Mouse (Mus musculus) gastrocnemius, postnatal 10 days (tissue): Measurements from ENCODE around the gene Agap2. TPM values are rescaled to one million over a fixed set of nuclear protein-coding genes. Genes with fewer than 3 reads are reported as not detected.
A peak's percentile ranks its signal among the peaks of the same experiment; 100 is the strongest.
"Not testable (repeated sequence)": the region's sequence is repeated elsewhere in the genome, so short reads cannot be mapped to it uniquely, and the experiment has no call there.

Experiments used
- DNase-seq: peaks from one replicate; pipeline ENCODE4 v3.0.0; 2021; ENCODE audit warnings: mixed read lengths
- total RNA-seq, 2 experiments: library from RNA; stranded (reverse); gene quantifications; 2 replicates each; pipeline ENCODE4 v1.2.3; 2021

The Agap2 gene
- total RNA-seq, 2 experiments from 2014 or later, result 2.7 to 3.4 TPM

DNA sequence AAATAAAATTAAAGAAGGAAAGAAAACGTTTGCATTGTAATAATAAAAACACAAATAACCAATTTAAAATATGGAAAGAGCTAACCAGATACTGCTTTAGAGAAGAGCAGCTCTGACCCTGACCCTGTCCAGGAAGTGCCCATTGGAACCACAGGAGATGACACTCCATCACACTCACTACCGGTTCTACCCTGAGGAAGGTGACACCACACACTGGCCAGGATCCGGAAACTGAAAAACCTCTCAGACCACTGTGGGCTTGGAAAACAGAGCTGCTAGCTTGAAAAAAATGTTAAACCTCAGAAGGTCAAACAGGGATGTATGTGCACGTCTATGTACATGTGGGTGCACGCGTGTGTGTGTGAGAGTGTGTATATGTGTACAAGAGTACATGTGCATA is 26.1 kb downstream of the Agap2 start:
- no peak for DNase-seq

DNA sequence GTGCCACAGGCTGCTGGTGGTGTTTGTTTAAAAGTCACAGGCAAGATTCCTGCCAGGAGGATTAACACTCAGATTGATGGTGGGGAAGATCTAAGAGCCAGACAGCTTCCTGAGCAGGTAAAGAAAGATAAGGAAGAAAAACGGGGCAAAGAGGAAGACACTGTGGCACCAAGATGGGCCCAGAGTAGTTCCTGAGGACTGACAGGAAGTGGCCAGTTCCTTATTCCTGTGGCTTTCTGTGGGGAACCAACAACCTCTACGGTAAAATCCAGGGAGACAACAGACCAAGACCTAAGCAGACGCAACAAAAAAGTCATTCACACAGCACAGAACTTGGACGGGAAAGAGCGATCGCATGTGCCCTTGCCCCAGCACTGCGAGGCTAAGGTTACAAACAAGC is 28.5 kb downstream of the Agap2 start:
- DNase-seq, result no peak

DNA sequence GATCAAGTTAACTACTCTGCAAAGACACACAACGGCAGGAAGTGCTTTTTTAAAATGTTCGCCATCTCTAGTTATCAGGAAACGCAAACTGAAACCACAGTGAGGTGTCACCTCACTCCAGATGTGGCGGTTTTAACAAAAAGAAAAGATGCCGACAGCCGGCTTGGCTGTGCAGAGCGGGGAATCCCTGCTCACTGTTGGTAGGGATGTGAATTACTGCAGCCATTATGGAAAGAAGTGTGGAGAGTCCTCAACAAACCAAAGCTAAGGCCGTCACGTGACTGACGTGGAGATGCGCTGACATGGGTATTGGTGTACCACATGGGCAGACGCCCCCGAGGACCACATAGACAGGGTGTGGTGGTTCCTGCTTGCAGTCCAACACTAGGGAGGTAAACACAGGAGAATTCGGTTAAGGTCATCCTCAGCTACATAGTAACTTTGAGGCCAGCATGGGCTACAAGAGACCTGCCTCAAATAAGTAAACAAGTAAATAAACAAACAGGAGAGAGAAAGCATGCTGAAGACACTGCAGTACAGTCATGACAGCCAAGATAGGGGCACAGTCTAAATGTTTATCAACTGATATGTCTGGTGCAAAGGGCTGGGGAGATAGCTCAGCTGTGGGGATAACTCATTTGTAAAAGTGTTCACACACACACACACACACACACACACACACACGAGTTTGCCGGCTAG is 32.6 kb downstream of the Agap2 start:
- no peak for DNase-seq

DNA sequence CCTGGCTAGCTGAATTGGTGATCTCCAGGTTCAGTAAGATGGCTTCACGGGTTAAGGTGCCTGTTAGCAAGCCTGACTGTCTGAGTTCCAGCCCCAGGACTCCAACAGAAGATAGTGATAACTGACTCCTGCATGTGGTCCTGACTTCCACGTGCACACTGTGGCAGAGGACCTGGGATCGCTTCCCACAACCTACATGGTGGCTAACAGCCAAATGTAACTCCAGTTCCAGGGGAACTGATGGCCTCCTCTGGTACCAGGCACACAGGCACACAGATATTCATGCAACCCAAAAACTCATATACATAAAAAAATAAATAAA is 33.1 kb downstream of the Agap2 start:
- no peak for DNase-seq

DNA sequence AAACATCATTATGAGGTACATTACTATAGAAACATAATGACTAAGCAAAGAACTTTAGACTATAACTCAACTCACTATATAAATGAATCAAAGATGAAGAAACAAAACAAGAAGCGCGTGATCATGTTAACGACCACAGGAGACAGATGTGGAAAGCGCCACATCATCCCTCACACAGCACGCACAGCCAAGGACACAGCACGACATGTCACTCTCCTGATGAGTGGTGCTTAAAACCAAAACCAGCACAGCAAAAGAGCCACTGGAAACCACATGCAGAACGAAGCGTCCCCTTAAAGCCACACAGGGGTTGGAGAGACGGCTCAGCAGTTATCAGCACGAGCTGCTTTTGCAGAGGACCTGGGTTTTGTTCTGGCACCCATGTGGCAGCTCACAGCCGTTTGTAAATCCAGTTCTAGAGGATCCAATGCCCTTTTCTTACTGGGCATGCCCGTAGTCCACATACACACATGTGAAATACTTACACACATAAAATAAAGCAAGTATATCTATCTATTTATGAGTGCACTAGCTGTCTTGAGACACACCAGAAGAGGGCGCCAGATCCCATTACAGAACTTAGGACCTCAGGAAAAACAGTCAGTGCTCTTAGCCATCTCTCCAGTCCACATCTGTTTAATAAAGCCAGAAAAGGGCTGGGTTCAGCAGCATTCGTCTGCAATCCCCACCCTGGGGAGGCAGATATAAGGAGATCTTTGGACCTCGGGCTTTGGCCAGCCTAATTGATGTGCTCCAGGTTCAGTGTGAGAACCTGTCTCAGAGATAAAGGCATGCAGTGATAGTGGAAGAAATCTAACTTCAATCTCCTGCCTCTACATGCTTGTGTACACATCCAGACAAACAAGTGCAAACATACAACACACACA is 36.2 kb downstream of the Agap2 start:
- DNase-seq, result no peak

DNA sequence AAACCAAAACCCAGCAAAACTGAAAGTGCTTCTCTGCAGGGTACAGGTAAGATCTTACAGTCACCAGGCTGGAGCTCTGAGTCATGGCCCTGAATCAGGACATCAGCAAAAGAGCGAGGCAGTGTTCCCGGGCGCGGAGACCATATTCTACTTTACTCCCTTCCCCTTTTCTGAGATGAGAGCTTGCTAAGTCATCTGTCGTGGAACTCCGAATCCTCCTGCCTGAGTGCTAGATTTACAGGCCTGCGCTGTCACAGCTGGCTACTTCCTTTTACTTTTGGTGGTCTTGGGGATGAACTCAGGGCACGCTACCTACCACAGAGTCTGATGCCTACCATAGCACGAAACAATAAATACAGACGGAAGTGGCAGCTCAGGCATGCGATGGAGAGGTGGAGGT is 39.3 kb downstream of the Agap2 start:
- DNase-seq, result no peak

DNA sequence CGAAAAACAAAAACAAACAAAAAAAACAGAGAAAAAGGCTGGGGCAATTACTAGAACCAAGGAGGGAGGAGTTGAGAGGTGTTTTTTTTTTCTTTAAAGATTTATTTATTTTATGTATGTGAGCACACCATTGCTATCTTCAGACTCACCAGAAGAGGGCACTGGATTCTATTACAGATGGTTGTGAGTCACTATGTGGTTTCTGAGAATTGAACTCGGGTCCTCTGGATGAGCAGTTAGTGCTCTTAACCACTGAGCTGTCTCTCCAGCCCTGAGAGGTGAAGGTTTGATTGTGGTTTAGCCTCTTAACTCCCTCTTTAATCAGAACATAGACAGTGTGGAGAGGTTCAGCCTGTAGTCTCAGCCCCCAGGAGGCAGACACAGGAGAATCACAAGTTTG is 40.0 kb downstream of the Agap2 start:
- DNase-seq, result no peak

DNA sequence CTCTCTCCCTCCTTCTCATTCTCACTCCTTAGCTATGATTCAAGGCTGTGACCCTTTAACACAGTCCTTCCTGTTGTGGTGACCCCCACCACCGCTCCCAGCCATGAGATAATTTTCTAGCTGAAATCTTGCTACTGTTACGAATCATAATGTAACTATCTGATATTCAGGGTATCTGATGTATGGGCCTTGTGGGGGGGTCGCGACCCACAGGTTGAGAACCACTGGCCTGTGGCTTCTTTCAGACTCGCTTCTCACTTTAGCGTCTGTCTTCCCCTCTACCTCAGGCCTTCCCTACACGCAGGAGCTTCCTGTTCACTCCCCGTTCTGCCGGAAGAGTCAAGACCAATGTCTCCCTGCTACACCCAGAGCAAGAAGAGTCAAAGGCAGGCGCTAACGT is 43.4 kb downstream of the Agap2 start:
- DNase-seq, result no peak

DNA sequence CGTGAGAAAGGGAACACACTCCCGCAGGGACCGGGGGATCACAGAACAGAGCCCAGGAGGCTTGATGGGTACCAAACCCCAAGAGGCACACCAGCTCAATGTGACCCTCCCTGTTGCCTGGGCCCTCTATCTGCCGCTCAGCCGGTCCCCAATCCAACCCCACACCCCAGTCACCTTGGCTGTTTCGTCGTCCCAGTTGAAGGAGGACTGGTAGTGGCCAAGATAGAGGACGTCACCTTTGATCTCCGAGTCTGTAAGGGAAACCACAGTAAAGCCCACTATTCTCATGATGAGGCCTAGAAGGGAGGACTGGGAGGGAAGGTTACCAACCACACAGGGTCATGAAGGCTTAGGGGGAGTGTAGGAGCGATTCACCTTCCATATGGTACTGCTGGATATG is 44.1 kb downstream of the Agap2 start:
- DNase-seq, result no peak

DNA sequence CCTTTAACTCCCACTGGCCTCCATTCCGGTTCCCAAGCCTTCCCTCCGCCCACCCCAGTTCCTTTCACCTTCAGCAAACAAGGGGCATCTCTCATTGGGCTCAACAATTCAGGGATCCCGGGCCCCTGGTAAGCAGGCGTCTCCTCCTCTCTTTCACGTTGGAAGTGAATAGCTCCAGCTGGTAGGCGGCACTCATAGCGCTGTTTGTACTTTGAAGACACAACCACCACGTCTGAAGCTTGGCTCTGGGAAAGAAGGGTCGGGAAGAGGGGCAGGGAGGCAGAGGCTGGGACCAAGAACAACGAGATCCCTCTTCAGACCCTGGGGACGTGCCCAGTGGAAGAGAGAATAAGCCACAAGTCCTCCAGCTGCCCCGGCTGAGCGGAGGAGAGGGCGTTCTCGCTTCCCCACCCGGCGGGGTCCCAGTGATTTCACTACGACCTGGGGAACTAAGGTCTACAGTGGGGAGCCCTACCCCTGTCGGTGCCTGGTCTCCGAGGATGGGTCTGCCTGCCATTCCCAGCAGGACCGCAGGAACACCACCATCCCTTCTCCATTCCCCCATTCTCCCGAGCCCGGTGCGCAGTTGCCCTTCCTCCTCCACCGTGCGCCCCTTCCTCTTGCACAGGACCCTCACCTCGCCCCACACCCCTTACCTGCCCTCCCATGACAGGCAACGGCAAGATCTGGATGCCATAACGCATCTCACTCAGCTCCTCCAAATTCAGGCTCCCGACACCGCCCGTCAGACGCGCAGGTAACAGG is 45.4 kb downstream of the Agap2 start:
- DNase-seq, result peak; percentile 20

DNA sequence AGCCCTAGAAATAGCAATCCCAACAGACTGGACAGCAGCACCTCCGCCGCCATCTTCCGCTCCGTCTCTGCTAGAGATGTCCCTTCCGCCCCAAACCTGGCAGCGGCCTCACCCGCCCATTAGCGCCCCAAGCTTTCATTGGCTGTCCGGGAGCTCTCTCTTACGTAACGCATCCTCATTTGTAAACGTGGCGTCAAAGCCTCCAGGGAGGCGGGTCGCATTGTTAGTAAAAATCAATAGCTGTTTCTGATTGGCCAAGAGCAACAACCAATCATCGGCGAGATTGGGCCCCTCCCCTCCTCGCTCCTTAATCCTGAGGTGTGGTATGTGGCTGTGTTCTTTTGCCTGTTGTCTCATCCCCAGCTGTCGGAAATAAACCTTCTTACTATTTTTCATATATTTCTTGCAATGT is 46.0 kb downstream of the Agap2 start, which contains the start of gene Os9:
Gene Os9, minus strand, starts transcription at position 66 of the 412 bp plus-strand sequence.
- peak; percentile 92 for DNase-seq

DNA sequence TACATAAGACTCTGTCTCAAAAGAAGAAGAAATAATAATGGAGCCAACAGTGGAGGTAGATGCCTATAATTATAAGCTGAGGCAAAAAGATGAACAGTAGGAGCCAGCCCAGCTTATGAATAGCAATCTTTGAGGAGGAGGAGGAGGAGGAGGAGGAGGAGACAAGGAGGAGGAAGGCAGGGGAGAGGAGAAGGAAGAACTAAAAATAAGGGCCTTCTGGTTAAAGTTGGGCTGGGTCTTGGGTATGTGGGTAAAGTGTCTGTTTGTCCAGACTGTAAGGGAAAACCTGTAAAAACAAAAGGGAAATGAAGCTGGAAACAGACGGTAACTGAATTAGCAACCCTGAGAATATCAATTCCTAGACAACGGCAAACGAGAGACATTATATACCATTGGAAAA is 46.9 kb downstream of the Agap2 start:
- DNase-seq, result no peak

DNA sequence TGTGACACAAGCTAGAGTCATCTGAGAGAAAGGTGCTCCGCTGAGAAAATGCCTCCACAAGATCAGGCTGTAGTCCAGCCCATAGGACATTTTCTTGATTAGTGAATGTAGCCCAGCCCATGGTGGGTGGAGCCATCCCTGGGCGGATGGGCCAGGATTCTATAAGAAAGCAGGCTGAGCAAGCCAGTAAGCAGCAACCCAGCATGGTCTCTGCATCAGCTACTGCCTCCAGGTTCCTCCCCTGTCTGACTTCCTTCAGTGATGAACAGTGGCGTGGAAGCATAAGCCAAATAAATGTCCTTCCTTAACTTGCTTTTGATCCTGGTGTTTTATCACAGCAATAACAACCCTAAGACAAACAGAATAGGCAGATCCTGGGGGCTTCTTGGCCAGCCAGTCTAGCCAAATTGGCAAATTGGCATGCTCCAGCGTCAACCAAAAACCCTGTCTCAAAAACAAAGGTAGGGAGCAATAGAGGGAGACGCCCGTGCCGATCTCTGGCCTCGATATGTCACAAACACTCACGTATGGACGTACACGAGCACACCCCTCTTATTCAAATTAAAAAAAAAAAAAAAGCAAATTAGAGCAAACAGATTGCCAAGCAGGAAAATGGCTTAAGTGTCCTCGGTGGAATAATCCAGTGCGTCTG is 47.8 kb downstream of the Agap2 start:
- no peak for DNase-seq

DNA sequence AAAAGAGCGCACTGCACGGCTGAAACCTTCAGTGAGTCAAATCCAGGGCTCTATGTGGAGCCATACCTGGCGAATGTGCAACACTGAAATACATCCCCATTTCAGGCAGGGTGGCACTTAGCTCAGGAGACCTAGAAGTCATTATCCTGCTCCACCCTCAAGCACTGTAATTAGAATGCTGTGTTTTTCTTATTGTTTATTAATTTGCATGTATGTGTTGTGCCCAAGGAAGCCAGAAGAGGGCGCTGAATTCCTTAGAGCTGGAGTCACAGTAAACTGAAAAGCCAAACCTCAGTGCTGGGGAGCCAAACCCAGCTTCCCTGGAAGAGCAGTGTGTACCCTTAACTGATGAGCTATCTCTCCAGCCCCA is 48.3 kb downstream of the Agap2 start:
- DNase-seq, result peak; percentile 56

DNA sequence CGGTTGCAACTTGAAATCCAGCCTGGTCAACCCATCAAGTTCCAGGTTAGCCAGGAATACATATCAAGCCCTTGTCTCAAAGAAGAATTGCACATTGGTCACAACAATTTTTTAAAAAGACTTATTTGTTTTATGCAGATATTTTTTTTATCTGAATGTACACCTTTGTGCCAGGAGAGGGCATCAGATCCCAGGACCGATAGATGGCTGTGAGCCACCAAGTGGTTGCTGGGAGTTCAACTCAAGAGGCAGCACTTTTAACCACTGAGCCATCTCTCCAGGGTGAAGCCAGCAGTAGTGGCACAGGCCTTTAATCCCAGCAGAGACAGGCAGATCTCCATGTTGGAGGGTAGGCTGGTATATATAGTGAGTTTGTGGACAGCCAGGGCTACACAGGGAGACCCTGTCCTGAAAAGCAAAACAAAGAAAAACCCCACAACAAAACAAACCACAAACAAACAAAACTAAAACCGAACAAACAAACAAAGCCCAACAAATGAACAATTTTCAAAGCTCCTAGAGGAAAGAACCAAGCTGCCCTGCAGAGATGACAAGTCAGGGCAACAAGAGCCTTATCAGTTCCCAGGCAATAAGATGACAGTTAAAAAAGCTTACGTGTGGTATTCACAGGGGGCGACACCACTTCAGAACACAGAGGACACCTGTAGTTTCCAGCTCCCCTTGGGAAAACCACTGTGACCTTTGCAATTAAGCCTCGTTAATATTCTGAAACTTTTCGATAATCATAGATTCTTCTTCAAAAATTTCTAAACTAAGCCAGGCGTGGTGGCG is 50.3 kb downstream of the Agap2 start:
- DNase-seq, result no peak

DNA sequence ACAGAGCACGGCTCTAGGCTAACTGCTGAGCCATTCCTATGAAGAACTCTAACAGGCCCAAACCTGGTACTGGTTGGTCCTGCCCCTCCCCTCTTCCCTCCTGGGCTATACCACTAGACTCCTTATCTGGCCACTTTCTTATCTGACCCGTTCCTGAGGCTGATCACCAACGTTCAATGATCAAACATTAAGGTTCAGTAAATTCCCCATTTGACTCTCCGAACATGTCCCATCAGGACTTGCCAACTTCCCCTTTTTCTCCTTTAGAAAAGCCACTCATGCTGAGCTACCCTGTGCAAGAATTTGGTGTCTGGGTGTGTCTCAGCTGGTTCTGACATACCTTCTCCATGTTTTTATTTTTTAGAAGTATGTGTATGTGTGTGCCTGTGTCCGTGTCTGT is 51.5 kb downstream of the Agap2 start:
- DNase-seq, result no peak

DNA sequence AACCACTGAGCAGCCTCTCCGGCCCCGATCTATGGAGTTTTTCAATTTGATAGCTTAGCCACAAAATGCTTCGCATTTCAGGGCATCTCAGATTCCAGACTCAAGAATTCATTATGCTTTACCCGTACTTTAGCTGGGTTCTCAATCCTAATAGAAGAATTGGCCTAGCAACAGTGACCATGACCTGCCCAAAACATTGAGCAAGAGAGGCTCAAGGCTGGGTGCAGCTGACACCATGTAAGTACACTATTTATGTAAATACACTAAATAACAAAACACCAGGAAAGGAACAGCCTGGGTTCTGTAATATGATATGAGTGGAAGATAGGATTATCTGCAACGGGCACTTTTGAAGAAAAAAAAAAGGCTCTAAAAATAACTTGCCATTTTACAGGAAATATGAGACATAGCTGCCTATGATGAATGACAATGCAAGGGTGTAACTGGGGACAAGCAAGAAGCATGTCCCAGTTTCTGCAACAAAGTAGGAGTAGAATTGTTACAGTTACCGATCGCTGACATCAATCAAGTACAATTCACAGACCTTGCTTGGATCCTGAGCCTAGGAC is 52.7 kb downstream of the Agap2 start:
- DNase-seq, result no peak

DNA sequence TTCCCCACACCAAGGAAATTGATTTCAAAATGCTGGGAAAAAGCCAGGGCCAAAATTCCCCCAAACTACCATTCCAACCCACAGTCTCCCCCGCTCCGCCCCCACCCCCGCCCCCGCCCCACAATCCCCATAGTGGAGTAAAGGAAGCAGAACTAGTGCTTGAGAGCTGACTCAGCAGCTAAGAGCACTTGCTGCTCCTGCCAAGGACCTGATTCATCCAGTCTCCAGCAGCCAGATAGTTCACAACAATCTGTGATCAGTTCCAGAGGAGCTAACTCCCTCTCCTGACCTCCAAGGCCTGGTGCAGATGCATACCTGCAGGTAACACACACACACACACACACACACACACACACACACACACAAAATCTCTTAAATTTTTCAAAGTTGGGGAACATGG is 54.3 kb downstream of the Agap2 start:
- no peak for DNase-seq

DNA sequence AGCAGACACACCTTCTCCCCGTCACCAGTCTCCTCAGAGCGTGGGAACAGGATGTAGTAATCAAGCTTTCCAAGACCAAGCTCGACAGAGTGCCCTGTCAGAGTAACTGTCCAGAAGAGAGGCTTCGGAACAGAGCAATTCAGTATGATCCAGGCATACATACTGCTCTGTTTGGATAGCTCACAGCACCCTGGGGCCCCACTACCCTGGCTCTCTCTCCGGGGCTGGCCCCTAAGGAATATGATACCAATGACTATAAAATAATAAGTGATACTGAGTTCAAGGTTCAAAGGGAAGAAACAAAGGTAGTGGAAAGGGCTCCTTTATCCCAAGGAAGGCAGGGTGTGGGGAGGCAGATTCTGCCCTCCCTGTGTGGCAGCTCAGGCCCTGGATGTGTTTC is 57.4 kb downstream of the Agap2 start:
- DNase-seq, result no peak

DNA sequence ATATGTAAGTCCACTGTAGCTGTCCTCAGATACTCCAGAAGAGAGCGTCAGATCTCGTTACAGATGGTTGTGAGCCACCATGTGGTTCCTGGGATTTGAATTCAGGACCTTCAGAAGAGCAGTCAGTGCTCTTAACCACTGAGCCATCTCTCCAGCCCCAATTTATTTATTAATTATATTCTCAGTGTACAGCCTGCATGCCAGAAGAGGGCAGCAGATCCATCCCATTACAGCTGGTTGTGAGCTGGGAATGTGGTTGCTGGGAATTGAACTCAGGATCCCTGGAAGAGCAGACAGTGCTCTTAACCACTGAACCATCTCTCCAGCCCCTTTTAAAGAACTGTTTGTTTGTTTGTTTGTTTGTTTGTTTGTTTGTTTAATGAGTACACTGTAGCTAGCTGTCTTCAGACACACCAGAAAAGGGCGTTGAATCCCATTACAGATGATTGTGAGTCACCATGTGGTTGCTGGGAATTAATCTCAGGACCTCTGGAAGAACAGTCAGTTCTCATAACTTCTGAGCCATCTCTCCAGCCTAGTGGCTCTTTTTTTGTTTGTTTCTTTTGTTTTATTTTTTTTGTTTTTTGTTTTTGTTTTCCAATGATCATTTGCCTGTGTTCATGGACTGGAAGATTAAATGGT is 59.4 kb downstream of the Agap2 start:
- DNase-seq, result not testable (repeated sequence)
